Mouse (Mus musculus) midbrain, embryonic 10.5 days (tissue): ENCODE results near the gene Plac1. TPM values are rescaled to one million over a fixed set of nuclear protein-coding genes. Genes with fewer than 3 reads are reported as not detected.

Experiments used
- DNase-seq: peaks from one replicate; pipeline ENCODE4 v3.0.0-alpha.2; 2017; ENCODE audit warnings: low spot score
- H3K27ac ChIP-seq: fragments of 300-500 bp; sonication (generic); replicated peaks from 2 replicates; pipeline ENCODE4 v1.5.1; 2016; ENCODE audit warnings: mild to moderate bottlenecking
- H3K27me3 ChIP-seq: fragments of 300-500 bp; sonication (generic); 2 replicates; pipeline ENCODE4 v1.6.1; 2016; ENCODE audit warnings: low read depth, mild to moderate bottlenecking; ENCODE audit not compliant: poor library complexity, severe bottlenecking
- H3K36me3 ChIP-seq: fragments of 300-500 bp; sonication (generic); 2 replicates; pipeline ENCODE4 v1.6.1; 2016; ENCODE audit warnings: mild to moderate bottlenecking, moderate library complexity
- H3K4me1 ChIP-seq: fragments of 300-500 bp; sonication (generic); 2 replicates; pipeline ENCODE4 v1.6.1; 2016
- H3K4me3 ChIP-seq: fragments of 300-500 bp; sonication (generic); 2 replicates; pipeline ENCODE4 v1.5.1; 2016; ENCODE audit warnings: mild to moderate bottlenecking, moderate library complexity
- H3K9me3 ChIP-seq: fragments of 300-500 bp; sonication (generic); replicated peaks from 2 replicates; pipeline ENCODE4 v1.6.1; 2016; ENCODE audit warnings: mild to moderate bottlenecking
- WGBS: fragments of 180-500 bp; shearing (Covaris S2); methylation state at CpG from one replicate; pipeline ENCODE4 v1.1.7; 2016; 5-methylcytosine and 5-hydroxymethylcytosine counted together
- polyA plus RNA-seq: library from polyadenylated mRNA; unstranded; fragments of >200 nt; fragmentation: Nextera tagmentation; extraction: Ambion mirVana; gene quantifications from 2 replicates; pipeline ENCODE4 v1.2.1, GENCODE M21; 2016

Gene Plac1
- polyA plus RNA-seq, 1 experiment from 2014 or later, result 3.2 TPM

GRCm38 (mm10) chrX:53126492-53127033 lies 113.3 kb downstream of the Plac1 start:
- no peak for DNase-seq
- Histone ChIP-seq H3K36me3 (no peaks in the 10 kb centered on the region), H3K4me1 (peaks cover 10% of the 10 kb centered on the region; the same call in 1 of the 2 replicates), H3K4me3 (no peak overlapping the region), H3K27me3 (no peaks in the 10 kb centered on the region; the same call in 1 of the 2 replicates), H3K9me3 (no peaks in the 10 kb centered on the region), H3K27ac (0 out of 2 replicates have a peak overlapping the region, but pooled peaks have one; percentile 6)
- WGBS, result 84% methylated on average over 6 of the region's 6 CpGs

- peaks cover 10% of the 10 kb centered on the region; the same call in 1 of the 2 replicates for H3K4me1 ChIP-seq
- 0 out of 2 replicates have a peak overlapping the region, but pooled peaks have one; percentile 6 for H3K27ac ChIP-seq
- DNase-seq, result no peak
Measured at GRCm38 (mm10) chrX:53125838-53126467, 114.0 kb downstream of the Plac1 start.

GRCm38 (mm10) chrX:53123562-53123961 lies 116.3 kb downstream of the Plac1 start:
- no peak overlapping the region for H3K27ac ChIP-seq
- H3K4me1 ChIP-seq, result peaks cover 10% of the 10 kb centered on the region; the same call in 1 of the 2 replicates
- H3K4me3 ChIP-seq, result no peak overlapping the region
- H3K36me3 ChIP-seq, result no peaks in the 10 kb centered on the region
- peaks cover 10% of the 10 kb centered on the region; the same call in 1 of the 2 replicates for H3K27me3 ChIP-seq
- DNase-seq, result no peak
- H3K9me3 ChIP-seq, result no peaks in the 10 kb centered on the region
- 83% methylated on average over 1 of the region's 1 CpGs for WGBS

More at GRCm38 (mm10) chrX:53125838-53126467, 114.0 kb downstream of the Plac1 start:
- H3K36me3 ChIP-seq, result no peaks in the 10 kb centered on the region
- 50% methylated on average over 3 of the region's 3 CpGs for WGBS
- H3K27me3 ChIP-seq, result no peaks in the 10 kb centered on the region; the same call in 1 of the 2 replicates
- H3K9me3 ChIP-seq, result no peaks in the 10 kb centered on the region
- no peak overlapping the region for H3K4me3 ChIP-seq

- peaks cover 10% of the 10 kb centered on the region; the same call in 1 of the 2 replicates for H3K27me3 ChIP-seq
- WGBS, result 73% methylated on average over 6 of the region's 6 CpGs
- no peak overlapping the region for H3K4me3 ChIP-seq
- DNase-seq, result no peak
- no peak overlapping the region for H3K27ac ChIP-seq
- H3K4me1 ChIP-seq, result 0 out of 2 replicates have a peak, but pooled peaks cover 3% of the 10 kb centered on the region
- no peaks in the 10 kb centered on the region for H3K36me3 ChIP-seq
- no peaks in the 10 kb centered on the region for H3K9me3 ChIP-seq
Measured at GRCm38 (mm10) chrX:53118631-53119030, 121.3 kb downstream of the Plac1 start.

GRCm38 (mm10) chrX:53118019-53118418 lies 121.9 kb downstream of the Plac1 start:
- H3K4me1 ChIP-seq, result 0 out of 2 replicates have a peak, but pooled peaks cover 3% of the 10 kb centered on the region
- H3K27ac ChIP-seq, result no peak overlapping the region
- H3K9me3 ChIP-seq, result no peaks in the 10 kb centered on the region
- peaks cover 10% of the 10 kb centered on the region; the same call in 1 of the 2 replicates for H3K27me3 ChIP-seq
- H3K36me3 ChIP-seq, result no peaks in the 10 kb centered on the region
- H3K4me3 ChIP-seq, result no peak overlapping the region
- no peak for DNase-seq

- no peak overlapping the region for H3K4me3 ChIP-seq
- H3K9me3 ChIP-seq, result no peaks in the 10 kb centered on the region
- no peaks in the 10 kb centered on the region for H3K4me1 ChIP-seq
- 69% methylated on average over 7 of the region's 7 CpGs for WGBS
- H3K27me3 ChIP-seq, result peaks cover 5% of the 10 kb centered on the region; the same call in 1 of the 2 replicates
- no peaks in the 10 kb centered on the region for H3K36me3 ChIP-seq
- no peak for DNase-seq
- no peak overlapping the region for H3K27ac ChIP-seq
Measured at GRCm38 (mm10) chrX:53114994-53115393, 124.9 kb downstream of the Plac1 start.

- H3K27me3 ChIP-seq, result no peaks in the 10 kb centered on the region
- no peaks in the 10 kb centered on the region for H3K9me3 ChIP-seq
- 93% methylated on average over 4 of the region's 4 CpGs for WGBS
- H3K4me3 ChIP-seq, result no peak overlapping the region
- DNase-seq, result no peak
- H3K36me3 ChIP-seq, result no peaks in the 10 kb centered on the region
- no peak overlapping the region for H3K27ac ChIP-seq
- no peaks in the 10 kb centered on the region for H3K4me1 ChIP-seq
Measured at GRCm38 (mm10) chrX:53110142-53110541, 129.8 kb downstream of the Plac1 start.

GRCm38 (mm10) chrX:53107127-53107526 lies 132.8 kb downstream of the Plac1 start:
- Histone ChIP-seq H3K27me3 (no peaks in the 10 kb centered on the region), H3K36me3 (no peaks in the 10 kb centered on the region), H3K4me3 (no peak overlapping the region), H3K4me1 (no peaks in the 10 kb centered on the region), H3K9me3 (no peaks in the 10 kb centered on the region), H3K27ac (no peak overlapping the region)
- WGBS, result 93% methylated on average over 2 of the region's 2 CpGs
- DNase-seq, result no peak

GRCm38 (mm10) chrX:53101165-53101564 lies 138.7 kb downstream of the Plac1 start:
- H3K4me3 ChIP-seq, result no peak overlapping the region
- no peaks in the 10 kb centered on the region for H3K36me3 ChIP-seq
- H3K4me1 ChIP-seq, result no peaks in the 10 kb centered on the region
- 86% methylated on average over 2 of the region's 2 CpGs for WGBS
- no peak for DNase-seq
- H3K27me3 ChIP-seq, result no peaks in the 10 kb centered on the region
- no peaks in the 10 kb centered on the region for H3K9me3 ChIP-seq
- H3K27ac ChIP-seq, result no peak overlapping the region

GRCm38 (mm10) chrX:53099951-53100350 lies 140.0 kb downstream of the Plac1 start:
- H3K4me1 ChIP-seq, result no peaks in the 10 kb centered on the region
- no peak for DNase-seq
- H3K4me3 ChIP-seq, result no peak overlapping the region
- H3K9me3 ChIP-seq, result no peaks in the 10 kb centered on the region
- no peak overlapping the region for H3K27ac ChIP-seq
- no peaks in the 10 kb centered on the region for H3K27me3 ChIP-seq
- H3K36me3 ChIP-seq, result no peaks in the 10 kb centered on the region
- 66% methylated on average over 7 of the region's 7 CpGs for WGBS

GRCm38 (mm10) chrX:53099266-53099665 lies 140.6 kb downstream of the Plac1 start:
- no peaks in the 10 kb centered on the region for H3K9me3 ChIP-seq
- no peaks in the 10 kb centered on the region for H3K4me1 ChIP-seq
- no peak overlapping the region for H3K4me3 ChIP-seq
- no peak for DNase-seq
- 85% methylated on average over 3 of the region's 3 CpGs for WGBS
- H3K27ac ChIP-seq, result no peak overlapping the region
- H3K27me3 ChIP-seq, result no peaks in the 10 kb centered on the region
- no peaks in the 10 kb centered on the region for H3K36me3 ChIP-seq

GRCm38 (mm10) chrX:53098293-53098692 lies 141.6 kb downstream of the Plac1 start:
- 68% methylated on average over 4 of the region's 4 CpGs for WGBS
- H3K27me3 ChIP-seq, result no peaks in the 10 kb centered on the region
- H3K27ac ChIP-seq, result no peak overlapping the region
- no peaks in the 10 kb centered on the region for H3K4me1 ChIP-seq
- H3K4me3 ChIP-seq, result no peak overlapping the region
- H3K9me3 ChIP-seq, result no peaks in the 10 kb centered on the region
- no peaks in the 10 kb centered on the region for H3K36me3 ChIP-seq
- no peak for DNase-seq

GRCm38 (mm10) chrX:53097786-53098185 lies 142.1 kb downstream of the Plac1 start:
- 88% methylated on average over 4 of the region's 4 CpGs for WGBS
- Histone ChIP-seq H3K27ac (no peak overlapping the region), H3K27me3 (no peaks in the 10 kb centered on the region), H3K4me3 (no peak overlapping the region), H3K36me3 (no peaks in the 10 kb centered on the region), H3K9me3 (no peaks in the 10 kb centered on the region), H3K4me1 (no peaks in the 10 kb centered on the region)
- no peak for DNase-seq
